In genomic region chr5:147733682-147734081, GRCm38 (mm10) we compare ENCODE assay signal across 10 mouse cellular contexts. TPM values are rescaled to one million over a fixed set of nuclear protein-coding genes. Genes with fewer than 3 reads are reported as not detected.
DNase-seq lines count a peak whose midpoint lies in the region; TF ChIP-seq lines count a peak whose summit lies in the region.
"Had no signal": no experiment of that assay in that cellular context is flagged by ENCODE, and none has a peak within 500 bp of the region (broad histone marks: within the 10 kb centered on the region; RNA-seq: fewer than 3 reads in every experiment).

No protein-coding gene starts in this region.

- H3K4me1 ChIP-seq in kidney, adult 2 months (ENCODE audit: control insufficient read depth, insufficient read depth, low read length): no peaks in the 10 kb centered on the region
- no peaks in the 10 kb centered on the region for H3K4me1 ChIP-seq in ES-E14 (ENCODE audit: control insufficient read depth in 2 of 2, insufficient read depth in 2 of 2, low read length in 2 of 2, poor library complexity in 1 of 2)
- H3K4me1 ChIP-seq: midbrain, embryonic 13.5 days had no signal

- H3K9ac ChIP-seq in ES-E14 (ENCODE audit: insufficient read depth, low read depth, low read length, poor library complexity, severe bottlenecking): no peak overlapping the region
- H3K9ac ChIP-seq: midbrain, embryonic 13.5 days had no signal

- no peaks in the 10 kb centered on the region for H3K27me3 ChIP-seq in kidney, adult 2 months (replicated peaks; ENCODE audit: control insufficient read depth, insufficient read depth, low read length)

- TF ChIP-seq POLR2A in kidney, adult 2 months (IDR thresholded peaks at IDR 0.05; ENCODE audit: low read depth, low read length): no peak

- TF ChIP-seq CTCF in kidney, adult 2 months (conservative IDR thresholded peaks at IDR 0.05; ENCODE audit: insufficient read depth, insufficient read length, low read depth, low read length): peak; percentile 46

- no peaks in the 10 kb centered on the region for H3K36me3 ChIP-seq in kidney, adult 2 months (ENCODE audit: control insufficient read depth, insufficient read depth, low read length)
- H3K36me3 ChIP-seq in ES-E14 (ENCODE audit: control insufficient read depth, insufficient read depth, low read length, poor library complexity, severe bottlenecking): no peaks in the 10 kb centered on the region
- H3K36me3 ChIP-seq: midbrain, embryonic 13.5 days had no signal

- no peak overlapping the region for H3K27ac ChIP-seq in kidney, adult 2 months (ENCODE audit: insufficient read depth, low read depth, low read length)
- no peak overlapping the region for H3K27ac ChIP-seq in ES-E14 (ENCODE audit: insufficient read depth, low read depth, low read length, poor library complexity, severe bottlenecking)
- H3K27ac ChIP-seq: midbrain, embryonic 13.5 days had no signal

- peak; percentile 21 for DNase-seq in kidney, adult 2 months
- no peak for DNase-seq in kidney, adult 9 months
- peak; percentile 60 for DNase-seq in A20 (ENCODE audit: low read depth, low spot score)
- no peak for DNase-seq in ES-E14 (ENCODE audit: low read depth, low spot score)
- DNase-seq in induced T-regulatory cell, adult 2 months (ENCODE audit: low read depth): peak; percentile 28
- DNase-seq in gastrocnemius, postnatal 25 days: no peak
- DNase-seq in T-cell, adult 2 months (ENCODE audit: low spot score): no peak
- DNase-seq: adrenal gland, postnatal 10 days; right cerebral cortex, postnatal 4 days had no signal

- no peaks in the 10 kb centered on the region for H3K9me3 ChIP-seq in ES-E14 (ENCODE audit: control insufficient read depth, insufficient read depth, low read depth, low read length)
- H3K9me3 ChIP-seq: midbrain, embryonic 13.5 days had no signal

- WGBS in kidney, adult 2 months: 96% methylated on average over 1 of the region's 1 CpGs

- in situ Hi-C loops in ES-E14 (cut with MboI; ENCODE audit: low sequenced_read_pairs in 2 of 2, unreplicated experiment in 2 of 2): no loop called here

- H3K4me3 ChIP-seq in kidney, adult 2 months (ENCODE audit: insufficient read depth, low read depth, low read length): no peak overlapping the region
- no peak overlapping the region for H3K4me3 ChIP-seq in ES-E14 (ENCODE audit: insufficient read depth in 1 of 2, low read depth in 1 of 2, low read length in 2 of 2, poor library complexity in 1 of 2, severe bottlenecking in 1 of 2)
- H3K4me3 ChIP-seq: midbrain, embryonic 13.5 days had no signal

TF ChIP-seq in ES-E14, 5 proteins besides CTCF, POLR2A, EP300 and RAD21:
- peak; percentile 54; the same call in 1 of the 2 replicates for TF ChIP-seq ZC3H11A (IDR thresholded peaks at IDR 0.05; ENCODE audit: borderline replicate concordance, low read depth, low read length)
- no peak for TF ChIP-seq MAFK (IDR thresholded peaks at IDR 0.05; ENCODE audit: insufficient read depth, low read depth, low read length)
- TF ChIP-seq HCFC1 (IDR thresholded peaks at IDR 0.05; ENCODE audit: borderline replicate concordance, insufficient read depth, low read length): no peak

RNA-seq across cellular contexts. Expression of gene Flt1, which starts 7.9 kb away (rescaled TPM):
- polyA plus RNA-seq in kidney, adult 2 months (2012; rRNA removed): 14.9 and 17.5 TPM in 2 replicates
- total RNA-seq in ES-E14 (2012; rRNA removed): 5.1 and 5.2 TPM in 2 replicates
- 10 to 100 TPM; 22.8 to 24.1 TPM for total RNA-seq in gastrocnemius, postnatal 25 days (2021)

Comparison
In these comparisons a context has a peak if more than half of its experiments do, and no peak if none do; other contexts are left out.
1. DNase-seq: peak in kidney, adult 2 months (single experiment), A20 (single experiment) and induced T-regulatory cell, adult 2 months (single experiment); none in kidney, adult 9 months (single experiment), ES-E14 (single experiment), gastrocnemius, postnatal 25 days (single experiment) and T-cell, adult 2 months (single experiment).